Mouse (Mus musculus) hindbrain, embryonic 14.5 days (tissue): ENCODE results near the gene Hnf1a. TPM values are rescaled to one million over a fixed set of nuclear protein-coding genes. Genes with fewer than 3 reads are reported as not detected.
"Not testable (repeated sequence)": the region's sequence is repeated elsewhere in the genome, so short reads cannot be mapped to it uniquely, and the experiment has no call there.

Experiments used
- ATAC-seq: fragments of 200-750 bp; cut with Nextera tagmentation; 2 replicates; pipeline ENCODE4 v1.8.0; 2017; ENCODE audit warnings: moderate number of reproducible peaks, mild to moderate bottlenecking, moderate TSS enrichment, moderate library complexity; ENCODE audit not compliant: low FRiP score
- DNase-seq: peaks from one replicate; pipeline ENCODE4 v3.0.0-alpha.2; 2015; ENCODE audit warnings: low spot score
- H3K27ac ChIP-seq: fragments of 300-500 bp; sonication (generic); 2 replicates; pipeline ENCODE4 v1.5.1; 2014; ENCODE audit warnings: mild to moderate bottlenecking, moderate library complexity
- H3K27me3 ChIP-seq: fragments of 300-500 bp; sonication (generic); 2 replicates; pipeline ENCODE4 v1.6.1; 2014; ENCODE audit warnings: mild to moderate bottlenecking, low read length, mixed read lengths; ENCODE audit not compliant: control insufficient read depth, insufficient read depth
- H3K36me3 ChIP-seq: fragments of 300-500 bp; sonication (generic); replicated peaks from 2 replicates; pipeline ENCODE4 v1.6.1; 2014; ENCODE audit not compliant: control insufficient read depth, insufficient read depth
- H3K4me1 ChIP-seq: fragments of 300-500 bp; sonication (generic); replicated peaks from 2 replicates; pipeline ENCODE4 v1.6.1; 2014; ENCODE audit warnings: antibody characterized with exemption, low read length, mixed read lengths; ENCODE audit not compliant: control insufficient read depth, insufficient read depth
- H3K4me2 ChIP-seq: fragments of 300-500 bp; sonication (generic); replicated peaks from 2 replicates; pipeline ENCODE4 v1.6.1; 2014; ENCODE audit warnings: mild to moderate bottlenecking, moderate library complexity
- H3K4me3 ChIP-seq: fragments of 300-500 bp; sonication (generic); replicated peaks from 2 replicates; pipeline ENCODE4 v1.5.1; 2014; ENCODE audit warnings: mild to moderate bottlenecking, low read length
- H3K9ac ChIP-seq: fragments of 300-500 bp; sonication (generic); 2 replicates; pipeline ENCODE4 v1.6.1; 2014
- H3K9me3 ChIP-seq: fragments of 300-500 bp; sonication (generic); 2 replicates; pipeline ENCODE4 v1.6.1; 2016; ENCODE audit warnings: low read length; ENCODE audit not compliant: control insufficient read depth
- WGBS: fragments of 180-500 bp; shearing (Covaris S2); extraction: QIAGEN DNeasy Blood & Tissue Kit; methylation state at CpG from one replicate; pipeline ENCODE4 v1.1.7; 2014; 5-methylcytosine and 5-hydroxymethylcytosine counted together
- polyA plus RNA-seq: library from polyadenylated mRNA; unstranded; fragments of >200 nt; fragmentation: Nextera tagmentation; extraction: Ambion mirVana; gene quantifications from 2 replicates; pipeline ENCODE4 v1.2.1, GENCODE M21; 2014

The Hnf1a gene
- polyA plus RNA-seq, 1 experiment from 2014 or later, result not detected

DNA sequence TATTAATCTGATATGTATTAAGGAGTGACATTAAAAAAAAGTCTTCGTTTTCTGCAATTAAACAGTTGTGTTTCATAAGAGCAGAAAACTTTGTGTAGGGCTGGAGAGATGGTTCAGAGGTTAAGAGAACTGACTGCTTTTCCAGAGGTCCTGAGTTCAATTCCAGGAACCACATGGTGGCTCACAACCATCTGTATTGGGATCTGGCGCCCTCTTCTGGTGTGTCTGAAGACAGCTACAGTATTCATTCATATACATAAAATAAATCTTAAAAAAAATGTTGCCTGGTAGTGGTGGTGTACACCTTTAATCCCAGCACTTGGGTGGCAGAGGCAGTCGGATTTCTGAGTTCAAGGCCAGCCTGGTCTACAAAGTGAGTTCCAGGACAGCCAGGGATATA lies 29.8 kb downstream of the Hnf1a start:
- H3K9me3 ChIP-seq, H3K9ac ChIP-seq, DNase-seq, H3K36me3 ChIP-seq, H3K4me3 ChIP-seq, H3K27ac ChIP-seq, H3K27me3 ChIP-seq, H3K4me1 ChIP-seq, ATAC-seq: not testable (repeated sequence)
- 56% methylated on average over 3 of the region's 3 CpGs for whole genome bisulfite sequencing
- peak overlapping the region; percentile 75; the same call in 1 of the 2 replicates for H3K4me2 ChIP-seq

DNA sequence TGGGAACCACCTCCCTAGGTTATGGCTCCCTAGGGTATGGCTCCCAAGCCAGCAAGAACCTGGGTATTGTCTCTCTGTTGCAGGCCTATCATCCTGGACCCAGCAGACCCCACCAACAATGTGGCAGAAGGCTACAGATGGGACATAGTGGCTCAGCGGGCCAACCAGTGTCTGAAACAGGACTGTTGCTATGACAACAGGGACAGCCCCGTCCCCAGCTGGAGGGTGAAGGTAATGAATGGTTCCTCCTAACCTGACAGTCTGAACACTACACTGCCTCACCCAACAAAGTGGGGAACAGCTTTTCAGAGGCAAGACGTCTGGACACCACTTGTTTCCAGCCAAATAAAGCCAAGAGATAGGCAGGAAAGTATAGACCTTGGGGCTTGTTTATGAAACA lies 35.1 kb downstream of the Hnf1a start:
- Histone ChIP-seq H3K4me3 (no peak overlapping the region), H3K9me3 (no peaks in the 10 kb centered on the region), H3K27ac (no peak overlapping the region), H3K27me3 (no peaks in the 10 kb centered on the region), H3K4me1 (no peaks in the 10 kb centered on the region), H3K9ac (no peak overlapping the region), H3K4me2 (no peak overlapping the region), H3K36me3 (no peaks in the 10 kb centered on the region)
- ATAC-seq (no peak), DNase-seq (no peak)
- 15% methylated on average over 3 of the region's 3 CpGs for WGBS

DNA sequence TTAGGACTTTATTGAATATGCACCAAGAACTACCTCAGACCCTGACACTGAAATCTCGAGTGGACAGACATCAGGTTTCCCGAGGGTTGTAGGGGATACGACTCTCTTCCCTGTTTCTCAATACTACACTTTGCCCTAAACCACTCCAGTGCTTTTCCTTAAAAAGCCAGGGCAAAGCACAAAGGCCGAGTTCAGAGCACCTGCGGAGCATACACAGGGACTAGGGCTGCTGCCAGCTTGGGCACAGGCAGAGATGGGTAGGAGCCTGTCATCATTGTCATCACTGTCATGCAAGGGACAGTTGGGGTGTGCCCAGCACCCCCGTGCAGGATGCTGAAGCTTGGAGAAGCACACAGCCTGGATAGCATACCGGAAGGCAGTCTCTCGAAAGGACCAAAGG lies 37.7 kb downstream of the Hnf1a start:
- no peak for ATAC-seq
- no peak for DNase-seq
- no peak overlapping the region for H3K4me3 ChIP-seq
- WGBS, result 86% methylated on average over 8 of the region's 8 CpGs
- H3K9ac ChIP-seq, result no peak overlapping the region
- no peaks in the 10 kb centered on the region for H3K36me3 ChIP-seq
- H3K4me2 ChIP-seq, result no peak overlapping the region
- no peak overlapping the region for H3K27ac ChIP-seq
- no peaks in the 10 kb centered on the region for H3K4me1 ChIP-seq
- no peaks in the 10 kb centered on the region for H3K9me3 ChIP-seq
- H3K27me3 ChIP-seq, result no peaks in the 10 kb centered on the region

DNA sequence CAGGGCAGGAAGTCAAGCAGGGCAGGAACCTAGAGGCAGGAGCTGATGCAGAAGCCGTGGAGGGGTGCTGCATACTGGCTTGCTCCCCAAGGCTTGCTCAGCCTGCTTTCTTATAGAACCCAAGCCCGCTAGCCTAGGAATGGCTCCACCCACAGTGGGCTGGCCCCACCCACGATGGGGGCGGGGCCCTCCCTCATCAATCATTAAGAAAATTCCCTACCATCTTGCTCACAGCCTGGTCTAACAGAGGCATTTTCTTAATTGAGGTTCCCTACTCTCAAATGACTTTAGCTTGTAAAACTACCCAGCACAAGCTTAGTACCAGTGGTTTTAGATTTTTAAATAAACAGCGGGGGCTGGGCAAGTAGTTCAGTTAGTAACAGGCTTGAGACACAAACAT lies 39.3 kb downstream of the Hnf1a start:
- no peak for DNase-seq
- ATAC-seq, result no peak
- H3K36me3 ChIP-seq, result no peaks in the 10 kb centered on the region
- no peak overlapping the region for H3K4me2 ChIP-seq
- H3K27me3 ChIP-seq, result no peaks in the 10 kb centered on the region
- no peak overlapping the region for H3K4me3 ChIP-seq
- H3K27ac ChIP-seq, result no peak overlapping the region
- no peaks in the 10 kb centered on the region for H3K4me1 ChIP-seq
- WGBS, result 61% methylated on average over 5 of the region's 5 CpGs
- H3K9me3 ChIP-seq, result no peaks in the 10 kb centered on the region
- no peak overlapping the region for H3K9ac ChIP-seq

DNA sequence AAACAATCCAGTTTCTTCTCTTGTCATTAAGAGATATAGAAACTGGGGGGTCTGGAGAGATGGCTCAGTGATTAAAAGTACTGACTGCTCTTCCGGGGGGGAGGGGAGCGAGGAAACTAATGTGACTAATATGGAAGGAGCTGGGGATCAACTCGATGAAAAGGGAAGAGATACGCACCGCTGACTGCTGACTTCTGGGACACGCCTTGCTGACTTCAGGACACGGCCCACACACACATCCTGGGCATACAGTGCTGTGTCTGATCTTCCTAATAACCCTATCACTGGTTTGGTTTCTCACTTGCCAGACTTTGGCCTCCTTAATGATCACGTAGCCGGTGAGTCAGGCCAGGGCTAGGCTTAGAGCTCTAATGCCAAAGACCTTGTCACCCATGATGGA lies 44.1 kb downstream of the Hnf1a start:
- Histone ChIP-seq H3K36me3 (no peaks in the 10 kb centered on the region), H3K27ac (no peak overlapping the region), H3K4me3 (no peak overlapping the region), H3K4me2 (no peak overlapping the region), H3K9ac (no peak overlapping the region), H3K27me3 (no peaks in the 10 kb centered on the region), H3K4me1 (0 out of 2 replicates have a peak, but pooled peaks cover 5% of the 10 kb centered on the region), H3K9me3 (peaks cover 5% of the 10 kb centered on the region; the same call in 1 of the 2 replicates)
- DNase-seq (no peak), ATAC-seq (no peak)
- 80% methylated on average over 9 of the region's 9 CpGs for WGBS

DNA sequence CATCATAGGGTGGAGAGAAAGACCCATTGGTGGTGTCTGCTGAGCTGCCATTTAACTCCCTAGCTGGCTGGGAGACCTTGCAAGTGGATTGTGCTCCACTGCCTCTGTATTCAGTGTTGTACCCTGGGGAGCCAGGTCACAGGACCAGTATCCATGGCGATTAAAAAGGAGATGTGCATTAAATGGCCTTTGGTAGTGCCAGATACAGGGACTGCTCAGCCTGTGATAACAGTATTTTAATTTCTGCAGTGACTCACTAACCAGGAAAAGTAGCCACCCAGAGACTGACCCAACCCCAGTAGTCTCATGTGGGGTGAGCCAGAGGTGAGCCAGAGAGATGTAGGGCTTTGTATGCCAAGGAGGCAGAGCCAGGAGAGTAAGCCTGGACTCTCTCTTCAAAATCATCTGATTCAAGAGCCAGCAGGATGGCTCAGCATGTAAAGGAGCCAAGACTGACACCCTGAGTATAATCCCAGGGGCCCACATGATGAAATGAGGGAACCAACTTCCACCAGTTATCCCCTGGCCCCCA lies 44.7 kb downstream of the Hnf1a start:
- H3K4me3 ChIP-seq, result no peak overlapping the region
- H3K9ac ChIP-seq, result no peak overlapping the region
- H3K36me3 ChIP-seq, result no peaks in the 10 kb centered on the region
- peaks cover 5% of the 10 kb centered on the region; the same call in 1 of the 2 replicates for H3K9me3 ChIP-seq
- 0 out of 2 replicates have a peak, but pooled peaks cover 5% of the 10 kb centered on the region for H3K4me1 ChIP-seq
- 52% methylated on average over 1 of the region's 1 CpGs for WGBS
- H3K27me3 ChIP-seq, result no peaks in the 10 kb centered on the region
- DNase-seq, result no peak
- no peak overlapping the region for H3K4me2 ChIP-seq
- no peak for ATAC-seq
- no peak overlapping the region for H3K27ac ChIP-seq

DNA sequence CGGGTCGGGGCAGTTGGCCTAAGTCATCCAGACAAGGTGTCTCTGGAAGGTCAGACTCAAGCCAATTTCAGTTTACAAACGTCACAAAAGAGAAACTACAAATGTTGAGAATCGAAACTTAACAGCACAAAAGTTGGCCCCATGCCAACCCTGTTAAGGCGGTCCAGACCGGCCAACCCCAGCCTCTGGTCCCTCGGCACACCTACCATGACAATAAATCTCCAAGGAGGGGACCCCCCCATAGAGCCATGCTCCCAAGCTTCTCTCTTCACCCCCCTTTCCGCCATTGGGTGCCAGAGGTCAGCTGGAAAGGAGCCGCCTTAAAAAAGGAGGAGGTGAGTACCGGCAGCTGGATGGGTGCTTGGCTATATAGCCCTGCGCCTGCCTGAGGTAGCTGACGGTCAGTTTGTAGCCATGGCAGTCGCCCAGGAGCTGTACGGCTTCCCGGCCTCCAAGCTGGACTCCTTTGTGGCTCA lies 47.9 kb downstream of the Hnf1a start, which contains the start of gene Oasl1:
Gene Oasl1 (plus strand): TSS at position 243 of the 476 bp plus-strand sequence.
- Histone ChIP-seq H3K27ac (no peak within 1 kb of the TSS), H3K27me3 (no peaks in the 10 kb centered on the region), H3K9me3 (peaks cover 5% of the 10 kb centered on the region; the same call in 1 of the 2 replicates), H3K36me3 (no peaks in the 10 kb centered on the region), H3K4me2 (peak within 1 kb of the TSS; percentile 18; the same call in 1 of the 2 replicates), H3K4me3 (no peak within 1 kb of the TSS), H3K4me1 (0 out of 2 replicates have a peak, but pooled peaks cover 5% of the 10 kb centered on the region), H3K9ac (no peak within 1 kb of the TSS)
- 47% methylated on average over 15 of the region's 15 CpGs for WGBS
- ATAC-seq (no peak), DNase-seq (peak; percentile 25)

DNA sequence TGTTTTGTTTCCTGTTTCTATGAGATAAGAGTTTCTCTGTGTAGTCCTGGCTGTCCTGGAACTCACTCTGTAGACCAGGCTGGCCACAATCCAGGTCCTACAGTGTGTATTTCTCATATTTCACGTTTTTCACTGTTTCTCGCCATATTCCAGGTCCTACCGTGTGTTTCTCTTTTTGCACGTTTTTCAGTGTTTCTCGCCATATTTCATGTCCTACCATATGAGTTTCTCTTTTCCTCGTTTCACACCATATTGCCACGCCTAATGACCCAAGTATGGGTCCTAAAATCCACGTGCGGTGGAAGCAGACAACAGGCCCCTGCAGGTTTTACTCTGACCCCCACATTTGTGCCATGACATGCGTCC lies 48.5 kb downstream of the Hnf1a start:
- ATAC-seq, result no peak
- 66% methylated on average over 10 of the region's 10 CpGs for WGBS
- DNase-seq, result no peak
- Histone ChIP-seq H3K9ac (no peak overlapping the region), H3K27ac (no peak overlapping the region), H3K4me1 (0 out of 2 replicates have a peak, but pooled peaks cover 5% of the 10 kb centered on the region), H3K4me2 (no peak overlapping the region), H3K9me3 (peaks cover 5% of the 10 kb centered on the region; the same call in 1 of the 2 replicates), H3K36me3 (no peaks in the 10 kb centered on the region), H3K4me3 (no peak overlapping the region), H3K27me3 (no peaks in the 10 kb centered on the region)

DNA sequence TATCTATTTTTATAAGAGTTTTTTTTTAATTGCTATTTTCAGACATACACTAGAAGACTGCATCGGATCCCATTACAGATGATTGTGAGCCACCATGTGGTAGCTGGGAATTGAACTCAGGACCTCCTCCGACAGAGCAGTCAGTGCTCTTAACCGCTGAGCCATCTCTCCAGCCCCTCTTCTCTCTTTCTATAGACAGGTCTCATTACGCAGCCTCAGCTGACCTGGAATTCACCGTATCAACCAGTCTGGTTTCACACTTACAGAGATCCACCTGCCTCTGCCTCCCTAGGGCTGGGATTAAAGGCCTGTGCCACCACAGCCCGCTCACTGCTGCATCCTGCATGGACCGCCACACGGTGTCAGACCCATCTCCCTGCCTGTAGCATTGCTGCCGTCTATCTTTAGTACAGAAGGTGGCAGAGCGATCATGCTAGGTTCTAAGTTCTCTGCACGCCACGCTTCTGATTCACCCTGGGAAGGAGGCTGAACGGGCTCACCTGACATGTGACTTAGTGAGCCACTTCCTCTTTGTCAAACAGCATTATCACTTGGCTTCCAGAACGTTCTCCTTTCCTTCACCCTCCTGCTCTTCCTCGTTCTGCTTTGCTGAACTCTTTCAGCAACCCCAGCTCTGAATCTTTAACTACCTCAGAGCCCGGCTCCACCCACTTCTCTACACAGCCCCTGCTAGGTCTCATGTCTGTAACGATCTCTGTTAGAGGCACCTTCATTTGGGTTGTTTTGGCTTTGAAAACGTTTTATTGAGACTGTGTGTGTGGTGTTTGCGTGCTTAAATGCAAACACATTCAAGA lies 49.1 kb downstream of the Hnf1a start:
- no peaks in the 10 kb centered on the region for H3K27me3 ChIP-seq
- no peak overlapping the region for H3K4me3 ChIP-seq
- peaks cover 5% of the 10 kb centered on the region; the same call in 1 of the 2 replicates for H3K9me3 ChIP-seq
- WGBS, result 81% methylated on average over 19 of the region's 19 CpGs
- no peak overlapping the region for H3K4me2 ChIP-seq
- H3K4me1 ChIP-seq, result 0 out of 2 replicates have a peak, but pooled peaks cover 5% of the 10 kb centered on the region
- DNase-seq (no peak), ATAC-seq (no peak)
- H3K36me3 ChIP-seq, result no peaks in the 10 kb centered on the region
- no peak overlapping the region for H3K9ac ChIP-seq
- no peak overlapping the region for H3K27ac ChIP-seq
